Mouse (Mus musculus) spleen, postnatal 4 days (tissue): Measurements from ENCODE around the gene Hpse2.
A peak's percentile ranks its signal among the peaks of the same experiment; 100 is the strongest.
"Not testable (repeated sequence)": the region's sequence is repeated elsewhere in the genome, so short reads cannot be mapped to it uniquely, and the experiment has no call there.

ENCODE experiments used
- DNase-seq, 2 experiments: peaks; one replicate each; pipeline ENCODE4 v3.0.0; 2022; ENCODE audit warnings: low spot score in 2 of 2

Gene Hpse2

DNA sequence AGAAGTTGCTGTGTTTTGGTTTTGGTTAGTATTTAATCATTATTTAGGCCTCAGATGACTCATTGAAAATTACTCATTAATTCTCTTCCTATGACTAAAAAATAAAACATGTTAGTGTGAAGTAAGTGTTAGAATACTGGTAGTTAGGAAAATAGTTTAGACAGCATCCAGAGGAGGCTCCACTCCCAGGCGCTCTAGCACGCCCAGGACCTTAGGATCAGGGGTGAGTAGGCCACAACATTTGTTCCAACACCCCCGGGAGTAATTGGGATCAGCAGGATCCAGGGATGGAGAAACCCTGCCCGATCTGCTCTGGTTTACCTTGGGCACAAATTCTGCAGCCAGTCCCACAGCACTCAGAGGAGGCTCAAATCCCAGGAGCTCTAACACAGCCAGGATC lies 532.5 kb downstream of the Hpse2 start:
- no peak for DNase-seq

DNA sequence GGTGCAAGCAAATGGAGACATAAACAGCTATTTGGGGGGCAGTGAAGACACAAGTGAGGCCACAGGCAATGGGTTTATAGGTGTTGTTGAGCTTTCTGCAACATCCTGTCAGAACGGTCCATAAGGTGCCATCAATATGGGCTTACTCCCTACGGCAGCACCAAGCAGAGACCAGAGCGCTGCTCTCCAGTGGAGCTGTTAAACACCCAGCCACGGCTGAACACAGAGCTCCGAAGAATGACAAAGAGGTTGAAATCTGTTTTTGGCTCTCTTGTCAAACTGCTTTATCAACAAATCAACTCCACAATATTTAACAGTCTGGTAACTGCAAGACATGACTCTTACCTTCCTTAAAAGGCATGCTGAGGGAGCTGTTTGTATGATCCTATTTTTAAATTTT lies 537.7 kb downstream of the Hpse2 start:
- DNase-seq = no peak

DNA sequence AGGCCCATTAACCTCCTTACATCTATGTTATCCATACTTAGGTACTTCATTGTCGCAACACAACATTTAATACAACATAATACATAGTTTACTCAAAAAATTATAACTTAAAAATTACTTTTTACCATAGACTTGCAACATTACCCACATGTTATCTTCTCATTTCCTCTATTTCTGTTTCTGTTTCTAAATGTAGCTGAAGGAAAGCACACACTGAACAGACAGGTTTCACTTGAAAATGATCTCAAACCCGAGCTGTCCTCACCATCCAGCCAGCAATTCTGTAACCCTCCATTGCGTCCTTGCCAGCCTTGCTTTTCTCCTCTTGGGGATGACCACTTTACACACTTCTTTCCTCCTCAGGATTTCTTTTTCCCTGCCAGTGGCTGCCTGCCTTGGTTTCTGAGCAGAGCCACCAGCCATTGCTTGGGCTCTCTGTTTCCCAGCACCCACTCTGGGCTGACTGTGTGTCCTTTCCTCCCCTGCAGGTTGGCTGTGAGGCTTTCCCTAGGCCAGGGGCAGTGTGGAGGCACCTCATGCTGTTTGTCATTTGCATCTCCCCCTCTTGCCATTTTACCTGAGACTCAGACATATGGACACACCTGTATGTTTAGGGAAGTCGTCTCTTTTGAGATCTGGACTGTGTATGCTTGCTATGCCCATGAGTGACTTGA lies 548.4 kb downstream of the Hpse2 start:
- no peak for DNase-seq

DNA sequence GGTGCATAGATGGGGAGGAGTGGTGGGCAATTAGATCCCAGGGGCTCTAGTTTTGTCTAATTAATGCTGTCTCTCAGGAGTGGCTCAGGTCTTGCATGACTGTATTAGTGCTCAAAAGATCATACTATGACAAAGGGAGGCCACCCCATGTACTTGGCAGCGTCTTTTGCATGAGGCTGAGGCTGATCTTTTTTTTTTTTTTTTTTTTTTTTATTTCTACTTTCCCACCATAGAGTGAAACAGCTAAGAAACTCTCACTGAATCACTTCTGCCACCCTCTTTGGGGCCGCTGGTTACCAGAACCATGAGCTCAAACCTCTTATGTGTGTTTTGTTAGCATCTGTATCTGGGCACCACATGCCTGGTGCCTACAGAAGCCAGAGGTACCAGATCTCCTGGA lies 549.0 kb downstream of the Hpse2 start:
- DNase-seq = no peak

DNA sequence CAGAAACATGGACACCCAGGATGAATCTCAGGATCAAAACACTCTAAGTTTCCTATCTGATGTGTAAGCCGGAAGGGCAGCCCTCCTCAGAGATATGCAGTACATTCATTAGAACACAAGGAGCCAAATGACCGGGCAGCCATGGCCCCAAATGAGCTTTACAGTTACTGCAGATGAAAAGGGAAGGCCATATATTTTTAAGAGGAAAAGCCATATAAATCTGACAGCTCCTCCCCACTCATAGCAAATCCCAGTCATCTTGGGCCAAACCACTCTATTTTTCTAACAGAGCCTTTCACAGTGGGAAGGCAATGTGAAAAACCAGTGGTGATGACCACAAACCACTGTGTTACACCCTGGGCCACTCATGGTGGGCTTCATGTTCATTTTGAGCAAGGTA lies 549.9 kb downstream of the Hpse2 start:
- DNase-seq = no peak

DNA sequence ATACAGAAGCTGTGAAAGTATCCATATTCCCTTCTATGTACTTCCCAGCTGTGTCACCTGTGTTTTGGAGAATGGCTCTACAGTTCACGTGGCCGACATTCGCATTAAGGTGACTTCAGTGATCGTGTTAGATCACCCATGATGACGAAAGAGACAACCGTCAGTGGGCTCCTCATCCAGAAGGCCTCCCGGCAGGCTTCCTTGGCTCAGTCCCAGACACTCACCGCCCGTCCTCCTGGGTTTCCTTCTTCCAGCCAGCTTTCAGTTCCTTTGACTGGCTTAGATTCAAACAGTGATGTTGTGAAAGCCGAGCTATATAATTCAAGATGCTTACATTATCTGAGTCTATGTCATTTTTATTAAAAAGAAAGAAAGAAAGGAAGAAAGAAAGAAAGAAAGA lies 550.6 kb downstream of the Hpse2 start:
- no peak for DNase-seq

DNA sequence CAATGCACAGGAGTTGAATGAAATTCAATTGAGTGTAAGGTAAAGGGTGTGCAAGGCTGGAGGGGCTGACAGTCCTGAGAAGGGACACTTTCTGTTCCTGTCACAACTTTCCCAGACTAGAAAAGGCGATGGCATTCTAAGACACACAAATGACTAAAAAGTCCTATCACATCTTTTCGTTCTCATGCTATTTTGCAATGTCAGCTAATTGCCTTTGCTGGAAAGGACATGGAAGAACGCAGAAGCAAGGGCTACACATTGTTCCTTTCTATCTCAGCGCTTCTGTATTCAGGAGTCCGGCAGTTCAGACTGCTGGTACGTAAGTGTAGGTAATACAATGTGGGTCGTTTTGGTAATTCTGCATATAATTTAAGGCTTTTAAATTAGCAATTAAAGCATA lies 555.0 kb downstream of the Hpse2 start:
- no peak for DNase-seq

DNA sequence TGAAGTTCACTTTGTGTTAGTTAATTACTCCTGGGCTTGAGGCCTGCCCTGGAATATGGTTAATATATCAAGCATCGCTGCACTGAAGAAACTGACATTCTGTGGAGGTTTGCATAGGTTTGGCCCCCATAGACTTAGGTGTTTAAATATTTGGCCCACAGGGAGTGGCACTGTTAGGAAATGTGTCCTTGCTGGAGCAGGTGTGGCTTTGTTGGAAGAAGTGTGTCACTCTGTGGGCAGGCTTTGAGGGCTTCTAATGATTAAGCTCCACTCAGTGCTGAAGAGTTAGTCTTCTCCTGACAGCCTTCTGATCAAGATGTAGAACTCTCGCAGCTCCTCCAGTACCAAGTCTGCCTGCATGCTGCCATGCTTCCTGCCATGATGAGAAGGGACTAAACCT lies 555.9 kb downstream of the Hpse2 start:
- DNase-seq = no peak

DNA sequence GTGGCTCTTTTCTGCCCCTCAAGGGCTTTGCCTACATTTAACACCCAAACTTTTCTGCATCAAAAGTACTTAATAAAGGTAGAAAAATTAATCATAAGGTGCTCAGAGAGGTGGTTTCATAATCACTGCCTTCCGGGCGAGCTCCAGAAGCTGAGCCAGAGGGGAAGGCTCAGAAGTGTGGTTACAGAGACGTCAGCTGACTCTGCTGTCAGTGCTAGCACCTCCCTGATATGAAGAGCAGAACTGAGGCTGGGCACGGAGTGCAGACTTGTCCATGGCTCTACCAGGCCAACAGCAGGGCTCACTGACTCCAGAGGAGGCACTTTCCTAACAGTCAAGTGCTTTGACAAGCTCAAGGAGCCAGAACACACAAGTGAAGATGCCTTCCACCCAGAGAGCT lies 559.0 kb downstream of the Hpse2 start:
- no peak for DNase-seq

DNA sequence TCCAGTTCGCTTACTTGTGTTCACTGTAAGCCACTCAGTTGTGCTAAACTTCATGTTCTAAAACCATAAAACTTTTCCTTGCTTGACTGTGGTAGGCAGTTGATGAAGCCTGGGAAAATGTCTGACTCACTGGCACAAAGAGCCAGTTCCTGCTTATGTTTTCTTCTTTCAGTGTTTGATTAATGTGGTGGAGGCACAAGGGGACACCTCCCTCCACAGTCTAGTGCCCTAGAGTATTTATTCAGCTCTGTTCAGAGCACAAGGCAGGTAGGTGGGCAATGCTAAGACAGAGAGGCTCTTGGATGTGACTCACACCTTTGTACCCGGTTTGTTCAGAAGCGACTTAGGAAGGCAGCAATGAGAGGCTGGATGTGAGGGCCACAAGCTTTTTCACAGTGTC lies 560.3 kb downstream of the Hpse2 start:
- DNase-seq = no peak

DNA sequence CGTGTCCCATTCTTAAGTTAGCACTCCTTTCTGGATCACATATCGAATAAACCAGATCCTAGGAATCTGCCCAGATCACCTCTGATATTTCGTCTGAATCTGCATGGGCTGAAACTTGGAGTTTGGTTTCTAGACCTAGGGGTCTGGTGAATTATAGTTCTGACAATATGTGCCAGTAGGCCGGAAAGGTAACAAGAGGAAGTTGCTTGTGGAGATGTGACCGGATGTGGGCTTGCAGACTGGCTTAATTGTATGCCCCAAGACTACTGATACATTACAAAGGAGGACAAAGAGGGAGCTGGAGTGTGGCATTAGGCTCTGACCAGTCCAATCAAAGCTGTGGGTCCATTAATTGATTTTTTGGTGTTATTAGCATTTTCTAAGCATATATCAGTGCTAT lies 568.0 kb downstream of the Hpse2 start:
- no peak for DNase-seq

DNA sequence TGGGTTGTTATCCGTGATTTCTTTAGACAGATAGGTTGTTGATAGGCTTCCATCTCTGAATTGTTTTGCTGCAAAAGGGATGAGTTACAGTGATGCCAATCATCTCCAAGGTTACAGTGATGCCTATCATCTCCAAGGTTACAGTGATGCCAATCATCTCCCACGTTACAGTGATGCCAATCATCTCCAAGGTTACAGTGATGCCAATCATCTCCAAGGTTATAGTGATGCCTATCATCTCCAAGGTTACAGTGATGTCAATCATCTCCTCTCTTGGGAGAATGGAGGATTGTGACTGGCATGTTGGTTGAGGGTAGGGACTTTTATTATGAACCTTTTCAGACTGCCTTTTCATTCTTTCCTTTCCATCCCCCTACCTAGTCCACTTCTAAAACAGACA lies 570.4 kb downstream of the Hpse2 start:
- no peak for DNase-seq

DNA sequence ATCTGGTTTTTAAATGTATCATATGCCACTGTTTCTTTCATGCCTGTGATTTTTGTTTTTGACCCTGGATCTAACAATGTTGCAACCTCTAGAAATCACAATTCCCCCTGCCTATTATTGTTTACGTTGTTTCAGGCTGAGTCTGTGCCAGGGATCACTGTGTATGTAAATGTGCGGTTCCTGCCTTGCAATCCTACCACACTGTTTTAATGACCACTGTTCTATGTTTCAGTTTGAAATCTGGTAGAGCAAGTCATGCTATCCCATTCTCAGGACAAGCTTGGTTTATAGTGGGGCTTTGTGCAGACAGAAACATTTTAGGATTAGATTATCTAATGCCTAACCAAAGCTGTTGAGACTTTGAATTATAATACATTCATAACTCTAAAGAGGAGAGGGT lies 571.9 kb downstream of the Hpse2 start:
- no peak for DNase-seq

DNA sequence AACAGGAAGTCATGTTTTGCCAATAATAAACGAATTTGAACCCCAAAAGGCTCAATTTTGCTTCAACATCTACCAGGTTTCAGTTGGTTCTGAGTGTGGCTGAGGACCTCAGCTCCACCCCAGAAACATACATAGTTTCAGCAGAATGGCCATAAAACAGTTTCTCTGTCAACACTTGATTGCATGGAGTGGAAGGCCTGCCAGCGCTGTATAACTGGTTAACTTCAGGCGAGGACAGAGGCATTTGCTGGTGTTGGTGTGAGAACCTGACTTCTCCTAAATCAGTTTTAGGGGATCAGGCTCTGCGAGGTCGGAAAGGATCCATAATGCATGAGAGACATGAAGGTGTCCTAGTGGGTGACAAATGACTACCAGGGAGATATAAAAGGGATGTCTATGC lies 578.0 kb downstream of the Hpse2 start:
- DNase-seq = no peak

DNA sequence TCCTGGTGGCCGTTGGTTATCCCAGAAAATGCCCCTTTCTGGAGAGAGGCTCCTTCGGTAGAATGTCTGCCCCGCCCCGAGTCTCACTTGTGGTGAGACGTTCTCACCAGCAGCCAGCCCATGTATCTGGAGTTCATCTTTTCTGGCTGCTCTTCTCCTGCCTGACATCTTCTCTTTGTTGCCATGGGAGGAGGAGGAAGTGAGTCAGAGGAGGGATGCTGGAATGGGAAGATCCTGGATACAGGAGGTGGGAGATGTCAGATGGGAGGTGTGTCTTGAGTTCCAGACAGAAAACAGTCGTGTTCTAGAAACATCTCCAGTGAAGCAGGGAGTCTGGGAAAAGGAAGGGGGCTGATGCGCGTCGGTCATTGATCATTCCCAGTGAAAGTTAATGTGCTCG lies 578.7 kb downstream of the Hpse2 start:
- no peak for DNase-seq

DNA sequence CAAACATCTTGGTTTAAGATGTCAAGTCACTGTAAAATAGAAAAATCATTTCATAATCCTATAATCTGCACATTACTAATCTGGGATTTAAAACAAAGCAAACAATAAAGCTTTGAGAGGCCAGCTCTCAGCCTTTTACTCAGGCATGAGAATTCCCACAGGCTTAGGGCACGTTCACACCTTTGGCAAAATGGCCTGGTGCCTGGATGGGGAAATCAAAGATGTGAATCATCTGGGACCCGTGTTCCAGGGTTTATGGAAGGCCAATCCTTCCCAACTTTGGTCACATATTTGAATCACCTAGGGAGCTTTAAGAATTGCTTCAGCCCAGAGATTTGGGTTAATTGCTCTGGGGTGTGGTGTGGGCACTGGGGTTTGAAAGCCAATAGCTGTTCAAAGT lies 590.3 kb downstream of the Hpse2 start:
- no peak for DNase-seq

DNA sequence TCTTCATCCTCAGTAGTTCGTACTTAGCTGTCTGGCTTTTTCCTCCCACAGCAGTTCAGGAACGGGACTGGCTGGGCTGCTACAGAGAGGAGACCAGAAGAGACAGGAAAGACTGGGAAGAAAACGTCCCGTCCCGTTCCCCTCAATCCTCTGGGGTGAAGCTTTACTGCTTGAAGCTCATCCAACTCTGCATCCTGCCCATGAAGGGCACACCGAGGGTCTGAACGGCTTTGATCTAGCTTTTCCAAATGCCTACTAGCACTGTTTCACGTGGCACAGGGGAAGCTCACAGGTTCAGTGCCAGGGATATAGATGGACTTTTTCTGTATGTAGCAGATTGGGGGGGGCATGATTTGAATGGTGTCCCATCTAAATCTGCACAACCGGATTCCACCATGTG lies 592.4 kb downstream of the Hpse2 start:
- no peak for DNase-seq

DNA sequence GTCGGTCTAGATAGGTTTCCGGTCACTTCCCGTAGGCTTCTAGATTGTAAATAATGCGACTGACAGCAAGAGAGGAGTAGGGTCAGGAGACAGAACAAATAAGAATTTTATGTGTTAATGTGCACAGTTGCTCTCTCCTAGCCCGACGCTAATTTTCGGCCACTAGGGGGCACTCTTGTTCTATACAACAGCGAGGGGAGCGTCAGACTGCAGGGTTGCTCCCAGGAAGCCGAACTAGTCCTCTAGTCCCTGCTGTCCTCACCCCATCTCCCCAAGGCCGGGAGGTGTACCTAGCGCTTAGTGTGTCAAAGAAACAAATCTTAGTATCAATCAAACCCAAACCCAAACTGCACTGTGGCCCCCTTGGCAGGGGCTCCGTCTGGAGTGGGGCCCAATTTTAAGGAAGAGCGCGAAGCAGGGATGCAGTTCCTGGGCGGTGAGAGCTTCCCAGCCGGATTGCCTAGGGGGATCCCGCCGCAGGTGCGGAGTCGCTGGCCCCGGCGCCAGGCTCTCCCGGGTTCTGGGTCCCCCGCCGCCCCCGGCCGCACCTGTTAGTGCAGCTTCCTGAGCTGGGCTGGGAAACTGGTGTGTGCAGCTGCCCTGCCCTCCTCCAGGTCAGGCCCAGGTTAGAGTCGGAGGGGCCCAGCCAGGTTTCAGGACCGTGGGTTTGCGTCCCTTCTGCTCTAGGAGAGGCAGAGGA lies 593.1 kb downstream of the Hpse2 start:
- peak; percentile 75 to 92 for DNase-seq

DNA sequence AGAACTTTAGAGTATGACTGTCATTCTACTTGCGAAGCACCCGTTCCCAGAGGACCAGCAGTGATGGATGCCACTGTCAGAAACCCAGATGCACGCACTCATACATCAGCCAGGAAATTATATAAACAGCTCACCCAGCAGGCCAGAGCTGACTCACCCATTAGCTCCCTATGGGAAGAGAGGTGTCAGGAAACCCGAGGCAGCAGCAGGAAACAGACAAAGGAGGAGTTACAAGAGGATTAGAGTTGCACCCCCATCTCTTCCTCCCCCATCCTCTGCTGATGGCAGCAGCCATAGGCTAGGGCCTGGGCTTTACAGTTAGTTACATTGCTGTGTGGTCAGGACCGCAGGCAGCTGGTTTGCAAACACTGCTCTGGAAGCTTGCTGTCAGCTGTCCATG lies 599.8 kb downstream of the Hpse2 start:
- no peak for DNase-seq

DNA sequence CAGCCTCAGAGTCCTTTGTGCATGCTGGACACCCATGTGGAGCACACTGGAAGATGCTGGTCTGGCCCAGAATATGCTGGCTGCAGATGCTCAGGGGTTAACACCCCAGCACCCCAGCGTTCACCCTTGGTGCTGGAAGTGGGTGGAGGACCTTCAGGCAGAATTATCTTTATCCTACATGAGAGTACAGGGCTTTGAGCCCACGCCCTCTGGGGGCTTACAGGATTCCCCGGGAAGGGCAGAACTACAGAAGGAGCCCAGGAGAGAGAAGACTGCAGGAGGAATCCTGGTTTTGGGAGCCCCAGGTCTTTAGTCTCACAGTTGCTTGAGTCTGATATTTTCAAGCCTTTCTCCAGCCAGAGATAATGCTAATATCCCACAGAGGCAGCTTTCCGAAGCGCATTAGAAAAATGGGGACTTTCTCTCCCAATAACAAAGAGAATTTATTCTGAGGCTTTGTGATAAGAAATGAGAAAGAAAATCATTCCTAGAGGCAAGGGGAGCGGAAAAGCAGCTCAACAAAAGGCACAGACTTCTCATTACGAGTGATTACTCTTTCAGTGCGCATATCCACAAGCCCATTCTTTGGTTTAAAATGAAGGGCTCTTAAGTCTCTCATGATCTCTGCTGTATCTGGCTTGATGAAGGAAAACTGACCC lies 602.5 kb downstream of the Hpse2 start:
- DNase-seq = no peak

DNA sequence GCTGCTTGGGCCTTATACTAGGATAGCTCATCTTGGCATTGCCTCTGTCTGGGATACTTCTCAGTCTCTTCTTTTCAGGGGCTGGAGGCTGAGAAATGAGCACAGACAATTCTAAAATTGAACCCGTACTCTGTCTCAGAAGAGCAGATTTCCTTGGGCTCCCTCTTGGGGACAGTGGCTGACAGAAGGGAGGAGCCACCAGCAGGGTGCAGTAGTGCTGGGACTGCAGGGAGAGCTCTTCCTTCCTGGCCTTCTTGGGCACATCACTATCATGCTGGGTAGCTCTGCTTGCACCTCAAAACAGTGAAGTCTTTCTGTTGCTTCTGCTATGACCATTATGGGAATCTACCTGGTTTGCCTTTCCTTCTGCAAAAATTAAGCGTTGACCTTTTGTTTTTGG lies 603.0 kb downstream of the Hpse2 start:
- no peak for DNase-seq

DNA sequence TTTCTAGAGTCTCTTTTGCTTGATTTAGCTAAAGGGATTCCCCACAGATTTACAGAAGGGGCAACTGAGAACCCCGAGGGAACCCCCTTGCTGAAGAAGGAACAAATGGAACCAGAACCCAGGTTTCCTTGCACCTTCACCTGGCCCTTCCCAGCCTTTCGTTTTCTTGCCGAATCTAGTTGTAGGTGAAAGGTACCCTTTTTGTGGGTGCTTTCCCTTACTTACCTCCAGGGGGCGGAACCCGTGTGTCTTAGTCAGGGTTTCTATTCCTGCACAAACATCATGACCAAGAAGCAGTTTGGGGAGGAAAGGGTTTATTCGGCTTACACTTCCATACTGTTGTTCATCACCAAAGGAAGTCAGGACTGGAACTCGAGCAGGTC lies 608.0 kb downstream of the Hpse2 start:
- DNase-seq = not testable (repeated sequence)

DNA sequence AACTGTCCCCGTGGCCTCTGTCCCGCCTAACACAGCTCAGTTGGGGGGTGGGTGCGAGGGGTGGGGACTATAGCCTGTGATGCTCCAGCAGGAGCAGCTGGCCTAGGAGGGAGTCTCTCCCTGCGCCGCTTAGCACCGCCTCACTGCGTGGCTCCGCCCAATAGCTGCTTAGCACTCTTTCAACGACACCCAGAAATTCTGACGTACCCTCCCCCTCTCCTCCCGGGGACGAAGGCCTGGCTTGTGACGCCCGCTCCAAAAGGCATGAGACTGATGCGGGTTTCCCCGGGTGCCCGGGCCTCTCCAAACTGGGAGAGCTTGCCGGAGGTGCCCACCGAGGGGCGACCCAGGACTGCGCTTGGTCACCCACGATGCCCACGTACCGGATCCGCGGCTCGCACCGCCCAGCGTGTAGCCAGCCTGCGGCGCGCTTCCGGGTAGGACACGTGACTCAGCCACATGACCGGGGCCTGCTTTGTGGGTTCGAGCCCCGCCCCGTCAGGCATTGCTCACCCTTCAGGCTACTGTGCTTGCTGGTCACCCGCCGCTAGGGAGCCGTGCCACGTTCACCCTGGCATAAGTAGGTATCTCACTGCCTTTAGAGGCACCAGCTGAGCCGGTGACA lies 608.5 kb downstream of the Hpse2 start, which contains the start of gene Hps1:
Hps1 (minus strand) TSS at position 448 of the 625 bp plus-strand sequence.
- peak; percentile 84 to 91 for DNase-seq
